ENCODE assay signal across 8 mouse cellular contexts in genomic region chr16:18776556-18777100, GRCm38 (mm10). TPM values are rescaled to one million over a fixed set of nuclear protein-coding genes. Genes with fewer than 3 reads are reported as not detected.
DNase-seq lines count a peak whose midpoint lies in the region; ATAC-seq and TF ChIP-seq lines count a peak whose summit lies in the region.

Gene Cldn5, plus strand, starts transcription at chr16:18776847.

- TF ChIP-seq CTCF in thymus, adult 2 months (IDR thresholded peaks at IDR 0.05; ENCODE audit: borderline replicate concordance, control insufficient read depth, extremely low read depth, insufficient read depth, low read length, poor library complexity): no peak

- H3K4me1 ChIP-seq in thymus, adult 2 months (replicated peaks; ENCODE audit: control insufficient read depth, insufficient read depth, low read length): no peaks in the 10 kb centered on the region
- peaks cover 2% of the 10 kb centered on the region; the same call in 1 of the 2 replicates for H3K4me1 ChIP-seq in forebrain, embryonic 14.5 days (ENCODE audit: control insufficient read depth, insufficient read depth, low read length)
- H3K4me1 ChIP-seq in hindbrain, embryonic 10.5 days (replicated peaks): peaks cover 49% of the 10 kb centered on the region

- no peak for DNase-seq in thymus, adult 2 months
- no peak for DNase-seq in thymus, postnatal 36 days
- DNase-seq in forebrain, embryonic 14.5 days (ENCODE audit: low spot score): no peak
- DNase-seq in hindbrain, embryonic 10.5 days (ENCODE audit: low spot score): peak; percentile 45
- DNase-seq in left cerebral cortex, postnatal 14 days (ENCODE audit: low spot score in 2 of 2): no peak
- DNase-seq in mesoderm, embryonic 11.5 days (ENCODE audit: low read depth, low spot score): peak; percentile 56
- DNase-seq in urinary bladder, postnatal 10 days (ENCODE audit: low spot score): no peak
- no peak for DNase-seq in cerebellum, adult 9-10 months

- no peak within 1 kb of the TSS for H3K4me3 ChIP-seq in thymus, adult 2 months (ENCODE audit: control insufficient read depth, insufficient read depth, low read length)
- peak within 1 kb of the TSS; percentile 36 for H3K4me3 ChIP-seq in forebrain, embryonic 14.5 days (ENCODE audit: low read depth, low read length)
- peak within 1 kb of the TSS; percentile 55 for H3K4me3 ChIP-seq in hindbrain, embryonic 10.5 days

- H3K9me3 ChIP-seq in forebrain, embryonic 14.5 days (replicated peaks; ENCODE audit: control insufficient read depth, low read length): no peaks in the 10 kb centered on the region
- no peaks in the 10 kb centered on the region for H3K9me3 ChIP-seq in hindbrain, embryonic 10.5 days

- peak within 1 kb of the TSS; percentile 56 for H3K4me2 ChIP-seq in forebrain, embryonic 14.5 days (ENCODE audit: low read length)

- no peak for TF ChIP-seq POLR2A in thymus, adult 2 months (IDR thresholded peaks at IDR 0.05; ENCODE audit: control insufficient read depth, extremely low read depth, insufficient read depth, low read length, poor library complexity)

- peak within 1 kb of the TSS; percentile 47 for H3K9ac ChIP-seq in forebrain, embryonic 14.5 days (ENCODE audit: low read length)

- no peaks in the 10 kb centered on the region; the same call in 1 of the 2 replicates for H3K27me3 ChIP-seq in thymus, adult 2 months (ENCODE audit: control insufficient read depth, insufficient read depth, low read length)
- peaks cover 42% of the 10 kb centered on the region for H3K27me3 ChIP-seq in forebrain, embryonic 14.5 days (replicated peaks; ENCODE audit: control insufficient read depth, insufficient read depth, low read length)
- peaks cover 63% of the 10 kb centered on the region for H3K27me3 ChIP-seq in hindbrain, embryonic 10.5 days (ENCODE audit: insufficient read depth, poor library complexity, severe bottlenecking)

- H3K27ac ChIP-seq in thymus, adult 2 months (ENCODE audit: control insufficient read depth, insufficient read depth, low read length): no peak within 1 kb of the TSS
- H3K27ac ChIP-seq in forebrain, embryonic 14.5 days (ENCODE audit: low read depth, low read length): no peak within 1 kb of the TSS
- H3K27ac ChIP-seq in hindbrain, embryonic 10.5 days: peak within 1 kb of the TSS; percentile 59

- ATAC-seq in forebrain, embryonic 14.5 days: 0 out of 2 replicates have a peak, but pooled peaks have one; percentile 12

- intact Hi-C loops in left cerebral cortex, postnatal 14 days (cut with DNase I): no loop called here

- WGBS in thymus, adult 2 months: 31% methylated on average over 19 of the region's 19 CpGs
- WGBS in forebrain, embryonic 14.5 days: 2% methylated on average over 19 of the region's 19 CpGs
- 5% methylated on average over 19 of the region's 19 CpGs for WGBS in hindbrain, embryonic 10.5 days

- 0 out of 2 replicates have a peak, but pooled peaks cover 2% of the 10 kb centered on the region for H3K36me3 ChIP-seq in thymus, adult 2 months (ENCODE audit: control insufficient read depth, insufficient read depth, low read length)
- H3K36me3 ChIP-seq in forebrain, embryonic 14.5 days (ENCODE audit: control insufficient read depth, insufficient read depth, low read length): peaks cover 6% of the 10 kb centered on the region; the same call in 1 of the 2 replicates
- H3K36me3 ChIP-seq in hindbrain, embryonic 10.5 days: peaks cover 20% of the 10 kb centered on the region

RNA-seq across cellular contexts. Expression of gene Cldn5, which starts in this region (rescaled TPM):
- polyA plus RNA-seq in thymus, adult 2 months (2012; rRNA removed): 12.2 and 15.2 TPM in 2 replicates
- 92.0 and 98.2 TPM in 2 replicates for polyA plus RNA-seq in forebrain, embryonic 14.5 days (2014; fragmentation: Nextera tagmentation; extraction: Ambion mirVana)
- 25.5 and 27.3 TPM in 2 replicates for polyA plus RNA-seq in hindbrain, embryonic 10.5 days (2016; fragmentation: Nextera tagmentation; extraction: Ambion mirVana)
- total RNA-seq in left cerebral cortex, postnatal 14 days (2021): 10 to 100 TPM; 83.4 to 85.2 TPM

Comparison
In these comparisons a context has a peak if more than half of its experiments do, and no peak if none do; other contexts are left out.
1. DNase-seq: peak in hindbrain, embryonic 10.5 days (single experiment) and mesoderm, embryonic 11.5 days (single experiment); none in thymus, adult 2 months (single experiment), thymus, postnatal 36 days (0 of 2), forebrain, embryonic 14.5 days (single experiment), left cerebral cortex, postnatal 14 days (0 of 2), urinary bladder, postnatal 10 days (single experiment) and cerebellum, adult 9-10 months (single experiment).